Mouse (Mus musculus): Measurements from ENCODE around the gene Slc2a5.

Gene Slc2a5

GRCm38 (mm10) chr4:150105671-150106070 lies 13.4 kb upstream of the Slc2a5 start:
- no peak for DNase-seq

DNA sequence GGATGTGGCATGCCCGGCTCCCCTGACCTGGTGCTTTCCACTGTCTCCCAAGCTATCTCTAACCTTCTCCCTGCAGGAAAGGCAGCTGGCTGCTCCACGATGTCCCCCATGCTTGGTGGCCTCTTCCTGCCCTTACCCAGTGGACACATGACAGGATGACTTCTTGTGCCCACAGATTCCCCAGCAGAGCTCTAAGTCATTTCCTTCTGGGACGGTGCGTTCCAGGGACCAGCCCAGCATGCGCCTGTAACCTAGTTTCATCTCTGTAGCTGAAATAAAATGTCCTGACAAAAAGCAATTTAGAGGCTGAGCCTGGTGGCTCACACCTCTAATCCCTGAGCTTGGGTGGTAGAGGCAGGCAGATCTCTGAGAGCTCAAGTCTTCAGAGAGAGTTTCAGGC lies 12.4 kb upstream of the Slc2a5 start:
- no peak for DNase-seq

DNA sequence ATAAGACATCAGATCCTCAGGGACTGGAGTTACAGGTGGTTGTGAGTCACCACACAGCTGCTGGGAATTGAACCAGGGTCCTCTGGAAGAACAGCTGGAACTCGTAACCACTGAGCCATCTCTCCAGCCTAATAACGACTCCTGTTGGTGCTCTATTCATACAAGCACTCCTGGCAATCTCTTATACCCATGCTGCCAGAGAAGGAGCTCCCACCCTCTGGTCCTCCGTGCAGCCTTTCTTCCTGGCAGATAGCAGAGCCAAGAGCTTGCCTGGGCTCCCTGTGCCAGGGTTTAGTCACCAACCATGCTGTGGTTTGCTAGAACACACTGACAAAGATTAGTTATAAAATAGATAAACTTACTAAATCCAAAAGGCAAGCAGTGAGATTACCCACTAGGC lies 9.4 kb upstream of the Slc2a5 start:
- DNase-seq, result no peak

DNA sequence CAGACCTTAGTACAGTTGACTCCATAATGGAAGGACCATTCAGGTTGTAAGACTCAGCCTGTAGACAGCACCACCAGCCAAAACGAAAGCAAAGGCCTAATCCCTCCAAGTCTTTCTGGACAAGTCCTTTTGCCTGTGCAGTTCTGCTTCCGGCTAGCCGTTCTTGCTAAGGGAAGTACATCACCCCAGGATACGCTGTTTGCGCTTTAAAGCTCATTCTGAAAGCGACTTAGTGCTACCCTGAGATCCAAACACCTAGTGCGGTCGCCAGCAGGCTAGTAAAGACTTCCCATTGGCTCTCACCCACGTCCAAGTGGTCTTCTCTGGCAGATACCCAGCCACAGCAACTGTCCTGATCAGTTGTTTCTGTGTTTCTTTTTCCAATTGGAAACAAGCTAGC lies 8.7 kb upstream of the Slc2a5 start:
- DNase-seq, result no peak

DNA sequence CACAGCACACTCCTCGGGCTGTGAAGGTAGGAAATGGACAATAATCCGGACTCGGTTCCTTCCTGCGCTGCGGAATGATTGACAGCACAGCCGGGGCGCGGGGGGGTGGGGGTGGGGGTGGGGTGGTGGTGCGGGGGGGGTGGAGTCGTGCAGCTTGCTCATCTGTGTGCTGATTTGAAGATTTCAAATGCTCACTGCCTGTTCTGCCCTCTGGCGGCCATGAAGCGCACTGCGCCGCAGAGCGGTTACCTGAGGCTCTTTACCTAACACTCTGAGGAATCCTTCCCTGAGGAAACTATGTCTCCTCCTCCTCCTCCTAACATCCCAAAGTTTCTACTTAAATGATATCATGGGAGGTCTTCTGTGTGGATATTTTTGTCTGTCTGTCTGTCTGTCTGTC lies 6.2 kb upstream of the Slc2a5 start:
- DNase-seq, result peak; percentile 59 to 73

- DNase-seq, result no peak
These were observed 4.5 kb upstream of the Slc2a5 start for GRCm38 (mm10) chr4:150114505-150115061.

- no peak for DNase-seq
These were observed 1.8 kb upstream of the Slc2a5 start for GRCm38 (mm10) chr4:150117311-150117710.

- DNase-seq, result no peak
These were observed 920 bp upstream of the Slc2a5 start for GRCm38 (mm10) chr4:150118163-150118562.

- no peak for DNase-seq
These were observed 557 bp downstream of the Slc2a5 start for GRCm38 (mm10) chr4:150119640-150120039.

DNA sequence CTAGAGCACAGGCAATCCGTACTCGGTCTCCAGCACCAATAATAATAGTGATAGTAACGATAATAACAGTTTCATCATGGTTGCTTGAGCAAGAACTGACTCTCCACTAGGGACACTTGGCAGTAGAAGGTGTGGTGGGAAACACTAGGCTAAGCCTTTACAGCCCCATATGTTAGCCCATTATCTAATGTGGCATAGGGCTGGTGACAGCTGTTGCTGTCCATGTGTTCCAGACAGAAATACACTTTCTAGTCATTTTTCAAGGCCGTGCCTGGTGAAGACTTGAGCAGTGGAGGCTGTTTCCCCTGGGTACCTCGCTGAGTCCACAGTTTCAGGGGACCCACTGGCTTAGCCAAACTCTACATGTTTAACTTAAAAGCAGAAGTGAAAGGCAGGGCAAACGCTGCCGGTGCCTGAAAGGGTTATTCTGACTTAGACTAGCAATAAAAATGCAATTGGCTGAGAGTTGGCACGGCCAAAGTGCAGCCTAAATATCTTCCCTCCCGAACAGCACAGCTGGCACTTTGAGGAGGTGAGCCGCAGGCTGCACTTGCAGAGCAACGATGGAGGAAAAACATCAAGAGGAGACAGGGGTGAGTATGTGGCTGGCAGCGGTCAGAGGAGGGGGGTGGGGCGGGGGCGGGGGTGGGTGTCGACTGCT lies 1.2 kb downstream of the Slc2a5 start:
- DNase-seq, result peak in 1 of 2 experiments; percentile 44

DNA sequence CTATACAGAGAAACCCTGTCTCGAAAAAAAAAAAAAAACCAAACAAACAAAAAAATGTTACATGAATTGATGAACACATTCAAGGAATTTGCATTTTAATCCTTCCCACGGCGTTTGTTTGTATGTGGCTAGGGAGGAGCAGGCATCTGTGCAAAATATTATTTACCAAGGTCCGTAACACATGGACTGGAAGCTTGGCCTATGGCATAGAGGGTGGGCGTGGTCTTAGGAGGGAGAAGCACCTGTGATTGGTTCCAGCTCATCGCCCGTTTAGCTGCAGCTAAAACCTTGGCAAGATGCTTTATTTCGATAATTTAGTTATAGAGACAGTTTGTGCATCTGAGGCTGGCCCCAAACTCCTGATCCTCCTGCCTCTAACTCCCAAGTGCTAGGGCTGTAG lies 2.3 kb downstream of the Slc2a5 start:
- DNase-seq, result no peak

GRCm38 (mm10) chr4:150122476-150122875 lies 3.4 kb downstream of the Slc2a5 start:
- peak in 1 of 2 experiments; percentile 30 for DNase-seq

DNA sequence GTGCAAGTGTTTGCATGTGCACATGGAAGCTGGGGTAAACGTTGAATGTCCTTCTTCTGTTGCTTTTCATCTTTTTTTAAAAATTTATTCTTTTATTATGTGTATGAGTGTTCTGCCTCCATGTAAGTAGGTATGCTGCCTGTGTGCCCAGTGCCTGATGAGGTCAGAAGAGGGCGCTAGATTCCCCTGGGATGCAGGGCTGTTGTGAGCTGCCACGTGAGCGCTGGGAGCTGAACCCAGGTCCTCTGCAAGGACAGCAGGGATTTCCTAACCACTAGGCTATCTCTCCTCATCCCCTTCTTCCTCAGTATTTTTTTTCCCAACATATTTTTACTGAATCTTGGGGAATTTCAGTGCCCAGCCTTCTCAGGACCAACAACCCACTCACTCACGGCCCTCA lies 7.3 kb downstream of the Slc2a5 start:
- no peak for DNase-seq

DNA sequence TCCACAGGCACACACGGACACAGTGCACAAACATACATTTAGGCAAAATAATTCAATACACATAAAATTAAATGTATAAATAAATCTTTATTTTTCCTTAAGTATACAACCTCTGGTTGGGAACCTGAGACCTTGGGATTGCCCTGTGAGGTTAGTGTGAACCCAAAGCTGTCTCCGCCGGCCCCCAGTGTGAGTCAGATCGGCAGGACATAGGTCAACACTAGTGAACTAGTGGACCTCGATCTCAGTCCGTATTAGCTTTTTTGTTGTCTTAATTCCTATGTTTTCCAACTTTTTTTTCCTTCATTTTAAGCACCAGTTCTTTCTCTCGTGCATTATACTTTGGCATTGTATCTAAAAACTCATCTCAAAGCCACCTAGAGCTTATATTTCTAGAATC lies 8.8 kb downstream of the Slc2a5 start:
- no peak for DNase-seq

DNA sequence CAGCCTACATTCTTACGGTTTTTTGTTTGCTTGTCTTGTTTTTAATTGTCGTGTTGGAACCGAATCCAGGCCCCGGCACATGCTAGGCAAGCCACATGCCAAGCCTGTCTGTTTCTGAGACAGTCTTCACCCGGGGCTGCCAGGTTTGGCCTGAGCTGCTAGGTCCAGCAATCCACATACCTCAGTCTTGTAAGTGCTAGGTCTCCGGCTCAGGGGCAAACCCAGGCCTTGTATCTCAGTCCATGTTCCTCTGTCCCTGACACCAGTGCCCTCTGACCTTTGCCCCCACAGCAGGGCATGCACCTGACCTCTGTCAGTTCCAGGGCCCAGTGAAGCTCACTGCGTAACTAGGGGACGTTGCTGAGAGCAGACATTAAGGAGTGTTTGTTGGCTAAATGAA lies 9.5 kb downstream of the Slc2a5 start:
- no peak for DNase-seq

GRCm38 (mm10) chr4:150130661-150131060 lies 11.6 kb downstream of the Slc2a5 start:
- no peak for DNase-seq

DNA sequence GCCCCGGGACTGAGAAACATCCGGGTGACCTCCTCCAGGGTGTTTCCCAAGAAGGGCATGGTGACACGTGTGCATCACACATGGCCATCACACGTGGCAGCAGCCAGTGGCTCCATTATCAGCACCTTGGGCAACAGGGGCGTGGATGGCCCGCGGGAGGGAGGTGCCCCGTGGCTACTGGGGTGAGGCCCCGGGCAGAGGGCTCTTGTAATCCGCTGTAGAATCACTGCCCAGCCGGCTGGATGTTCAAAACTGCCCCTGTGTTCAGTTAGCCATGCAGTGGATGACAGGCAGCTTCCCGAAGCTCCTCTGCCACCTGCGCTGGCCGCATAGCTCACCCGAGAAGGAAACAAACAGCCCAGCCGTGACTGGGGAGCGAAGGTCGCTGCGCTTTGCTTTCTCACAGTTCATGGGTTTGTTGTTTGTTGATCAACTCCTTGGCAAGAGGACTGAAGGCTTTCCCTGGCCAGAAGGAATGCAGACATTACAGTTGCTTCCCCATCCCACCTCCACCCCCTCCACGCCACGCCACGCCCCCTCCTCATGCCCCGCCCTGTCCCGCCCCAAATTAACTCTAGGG lies 13.7 kb downstream of the Slc2a5 start:
- DNase-seq, result peak; percentile 23 to 34

DNA sequence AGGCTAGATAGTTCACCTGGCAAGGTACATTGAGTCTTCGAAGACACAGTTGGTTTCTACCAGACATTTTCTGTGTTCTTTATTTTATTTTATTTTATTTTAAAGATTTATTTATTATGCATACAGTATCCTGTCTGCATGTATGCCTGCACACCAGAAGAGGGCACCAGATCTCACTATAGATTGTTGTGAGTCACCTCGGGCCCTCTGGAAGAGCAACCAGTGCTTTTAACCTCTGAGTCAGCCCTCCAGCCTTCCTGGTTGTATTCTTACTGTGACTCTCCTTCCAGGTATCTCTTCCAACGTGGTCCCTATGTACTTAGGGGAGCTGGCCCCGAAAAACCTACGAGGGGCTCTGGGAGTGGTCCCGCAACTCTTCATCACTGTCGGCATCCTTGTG lies 16.2 kb downstream of the Slc2a5 start:
- no peak for DNase-seq

DNA sequence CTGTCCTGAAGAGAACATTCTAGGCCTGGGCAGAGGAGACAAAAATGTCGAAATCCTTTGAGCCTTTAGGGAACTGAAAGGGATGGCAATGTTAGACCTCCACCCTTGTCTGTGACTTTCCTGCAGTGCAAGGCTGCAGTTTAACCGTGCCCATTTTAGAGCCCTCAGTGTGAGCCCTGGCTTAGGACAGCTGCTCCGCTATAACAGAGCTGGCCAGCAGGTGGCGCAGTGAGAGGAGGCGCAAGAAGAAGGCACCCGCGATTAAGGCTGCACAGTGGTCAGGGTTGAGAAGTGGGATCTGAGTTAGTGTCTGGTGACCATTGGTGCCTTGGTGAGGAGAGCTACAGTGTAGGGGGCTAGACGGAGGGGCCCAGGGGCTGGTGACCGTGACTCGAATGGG lies 17.6 kb downstream of the Slc2a5 start:
- DNase-seq, result peak; percentile 66 to 81

DNA sequence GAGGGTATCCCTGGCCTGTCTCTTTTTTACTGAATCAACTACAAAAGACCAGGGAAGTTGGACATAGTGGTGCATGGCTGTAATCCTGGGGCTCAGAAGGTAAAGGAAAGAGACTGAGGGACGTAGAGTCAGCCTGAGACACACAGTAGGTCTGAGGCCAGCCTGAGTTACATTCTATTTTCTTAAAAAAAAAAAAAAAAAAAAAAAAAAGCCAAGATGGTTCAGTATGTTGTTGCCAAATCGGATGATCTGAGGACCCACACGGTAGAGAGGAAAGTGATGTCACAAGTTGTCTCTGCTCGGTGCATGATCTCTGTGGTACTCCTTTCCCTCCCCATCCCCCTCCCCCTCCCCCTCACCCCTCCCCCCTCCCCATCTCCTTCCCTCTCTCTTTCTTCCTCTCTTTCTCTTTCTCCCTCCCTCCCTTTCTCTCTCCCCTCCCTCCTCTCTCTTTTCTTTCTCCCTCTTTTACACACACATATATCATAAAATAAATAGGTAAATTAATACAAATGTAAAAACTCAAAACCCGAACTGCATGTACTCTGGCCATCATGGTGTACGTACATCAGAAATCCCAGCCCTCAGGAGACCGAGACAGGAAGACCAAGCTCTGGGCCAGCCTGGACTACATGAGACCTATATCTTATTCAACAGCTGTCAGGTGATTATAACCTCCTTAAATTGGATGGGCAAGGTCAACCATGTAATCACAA lies 18.4 kb downstream of the Slc2a5 start:
- DNase-seq, result no peak

GRCm38 (mm10) chr4:150138084-150138543 lies 19.0 kb downstream of the Slc2a5 start:
- DNase-seq, result peak; percentile 74 to 79

DNA sequence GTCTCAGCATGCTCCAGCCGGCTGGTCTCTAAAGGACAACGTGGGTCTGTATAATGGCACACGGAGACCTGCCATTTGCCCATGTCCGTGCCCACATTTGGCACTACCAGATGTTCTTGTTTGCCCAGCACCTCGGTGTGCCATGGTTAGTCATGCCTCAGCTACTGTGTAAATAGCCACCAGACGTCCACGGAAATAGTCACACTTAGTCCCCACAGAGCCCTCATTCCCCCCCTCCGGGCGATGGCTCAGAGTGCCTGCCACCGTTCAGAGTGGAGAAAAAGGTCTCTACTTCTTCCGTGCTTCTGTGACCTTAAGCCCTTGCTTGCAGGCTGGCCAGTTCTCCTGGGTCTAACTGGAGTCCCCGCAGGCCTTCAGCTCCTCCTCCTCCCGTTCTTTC lies 20.0 kb downstream of the Slc2a5 start:
- DNase-seq, result no peak

- DNase-seq, result no peak
These were observed 21.3 kb downstream of the Slc2a5 start for GRCm38 (mm10) chr4:150140346-150140745.

- no peak for DNase-seq
These were observed 25.2 kb downstream of the Slc2a5 start for GRCm38 (mm10) chr4:150144242-150144641.
